Mouse (Mus musculus): ENCODE measurements around the gene Tmem141. TPM values are rescaled to one million over a fixed set of nuclear protein-coding genes. Genes with fewer than 3 reads are reported as not detected.

Gene Tmem141
- total RNA-seq (2023): 1 to 10 TPM in 1 of 2 experiments, not detected in 1; 1.5 TPM

GRCm38 (mm10) chr2:25621229-25622200 lies at the start of gene Tmem141:
TSS of gene Tmem141 (minus strand) at chr2:25622005.

GRCm38 (mm10) chr2:25657652-25658051 lies 35.8 kb upstream of the Tmem141 start, which contains the start of gene Lcn5:
TSS of gene Lcn5 (plus strand) at chr2:25657952.

GRCm38 (mm10) chr2:25652902-25653301 lies 31.1 kb upstream of the Tmem141 start, which contains the start of gene Lcn8:
TSS of gene Lcn8 (plus strand) at chr2:25653120.

GRCm38 (mm10) chr2:25627811-25628210 lies 6.0 kb upstream of the Tmem141 start, which contains the start of gene Fcna:
TSS of gene Fcna (minus strand) at chr2:25628030.

GRCm38 (mm10) chr2:25617578-25617977 lies 4.2 kb downstream of the Tmem141 start, which contains the start of gene Ccdc183:
TSS of gene Ccdc183 (minus strand) at chr2:25617678.

GRCm38 (mm10) chr2:25607761-25608622 lies 13.8 kb downstream of the Tmem141 start, which contains the start of gene Rabl6:
TSS of gene Rabl6 (minus strand) at chr2:25608521.

GRCm38 (mm10) chr2:25581294-25581864 lies 40.4 kb downstream of the Tmem141 start, which contains the start of gene Ajm1:
TSS of gene Ajm1 (minus strand) at chr2:25581757.

GRCm38 (mm10) chr2:25574579-25575431 lies 47.0 kb downstream of the Tmem141 start, which contains the start of the genes Mamdc4 and Phpt1:
TSS of gene Mamdc4 (minus strand) at chr2:25574845.
TSS of gene Phpt1 (minus strand) at chr2:25575224.

Other genes with a start within 250 kb of the Tmem141 start
- 1 to 10 TPM in 1 of 2 experiments, under 1 TPM in 1; 0.44 to 1.0 TPM for gene Sapcd2, start 249.7 kb downstream of the Tmem141 start, total RNA-seq (2023)
- gene Entpd2, start 226.1 kb downstream of the Tmem141 start, total RNA-seq (2023): not detected
- not detected for gene Npdc1, start 222.7 kb downstream of the Tmem141 start, total RNA-seq (2023)
- gene Fut7, start 198.7 kb downstream of the Tmem141 start, total RNA-seq (2023): not detected
- 10 to 100 TPM; 48.1 to 52.4 TPM for gene Abca2, start 193.3 kb downstream of the Tmem141 start, total RNA-seq (2023)
- not detected for gene Clic3, start 165.2 kb downstream of the Tmem141 start, total RNA-seq (2023)
- gene Paxx, start 160.9 kb downstream of the Tmem141 start, total RNA-seq (2023): 10 to 100 TPM; 90.9 to 100.0 TPM
- gene Ptgds, start 152.0 kb downstream of the Tmem141 start, total RNA-seq (2023): not detected
- not detected for gene Lcn12, start 128.1 kb downstream of the Tmem141 start, total RNA-seq (2023)
- gene Fbxw5, start 121.3 kb downstream of the Tmem141 start, total RNA-seq (2023): 10 to 100 TPM; 72.0 to 74.1 TPM
- gene C8g, start 120.3 kb downstream of the Tmem141 start, total RNA-seq (2023): under 1 TPM in 1 of 2 experiments, not detected in 1; 0.93 TPM
- gene Traf2, start 75.1 kb downstream of the Tmem141 start, total RNA-seq (2023): 10 to 100 TPM; 59.2 to 66.5 TPM
- gene Edf1, start 64.2 kb downstream of the Tmem141 start, total RNA-seq (2023): 100 to 1,000 TPM; 109 to 136 TPM
- gene Mamdc4, start 47.2 kb downstream of the Tmem141 start, total RNA-seq (2023): 1 to 10 TPM; 1.2 to 3.0 TPM
- 10 to 100 TPM; 18.3 to 19.3 TPM for gene Phpt1, start 46.8 kb downstream of the Tmem141 start, total RNA-seq (2023)
- under 1 TPM in 1 of 2 experiments, not detected in 1; 0.15 TPM for gene Ajm1, start 40.2 kb downstream of the Tmem141 start, total RNA-seq (2023)
- 100 to 1,000 TPM; 100 to 112 TPM for gene Rabl6, start 13.5 kb downstream of the Tmem141 start, total RNA-seq (2023)
- gene Ccdc183, start 4.3 kb downstream of the Tmem141 start, total RNA-seq (2023): not detected
- 1 to 10 TPM in 1 of 2 experiments, under 1 TPM in 1; 0.68 to 5.9 TPM for gene Fcna, start 6.0 kb upstream of the Tmem141 start, total RNA-seq (2023)
- not detected for gene Lcn8, start 31.1 kb upstream of the Tmem141 start, total RNA-seq (2023)
- gene Lcn5, start 35.9 kb upstream of the Tmem141 start, total RNA-seq (2023): not detected
- not detected for gene Lcn6, start 54.8 kb upstream of the Tmem141 start, total RNA-seq (2023)
- gene Lcn10, start 60.7 kb upstream of the Tmem141 start, total RNA-seq (2023): not detected
- not detected for gene Obp2a, start 78.0 kb upstream of the Tmem141 start, total RNA-seq (2023)
- 10 to 100 TPM; 24.7 to 28.4 TPM for gene Bmyc, start 84.7 kb upstream of the Tmem141 start, total RNA-seq (2023)
- not detected for gene Obp2b, start 115.0 kb upstream of the Tmem141 start, total RNA-seq (2023)
- not detected for gene Lcn3, start 143.6 kb upstream of the Tmem141 start, total RNA-seq (2023)
- not detected for gene Lcn11, start 155.0 kb upstream of the Tmem141 start, total RNA-seq (2023)
- not detected for gene Gm13539, start 160.3 kb upstream of the Tmem141 start, total RNA-seq (2023)
- gene Glt6d1, start 193.8 kb upstream of the Tmem141 start, total RNA-seq (2023): not detected
- gene Lcn9, start 201.1 kb upstream of the Tmem141 start, total RNA-seq (2023): not detected
- not detected for gene Sohlh1, start 225.2 kb upstream of the Tmem141 start, total RNA-seq (2023)
- gene Kcnt1, start 241.7 kb upstream of the Tmem141 start, total RNA-seq (2023): not detected